Mouse (Mus musculus) hindlimb bud, embryonic 11.5 days (tissue): Measurements from ENCODE around the gene Kif2c.
A peak's percentile ranks its signal among the peaks of the same experiment; 100 is the strongest.

Source experiments
- DNase-seq: peaks from one replicate; pipeline ENCODE4 v3.0.0-alpha.2; 2012; ENCODE audit warnings: low read depth, low spot score; ENCODE audit errors: extremely low spot score

Kif2c gene

GRCm38 (mm10) chr4:117181863-117182758, at the start of gene Kif2c:
Gene Kif2c, minus strand, starts transcription at chr4:117182639.
- DNase-seq: peak; percentile 83

GRCm38 (mm10) chr4:117231208-117231607, 48.8 kb upstream of the Kif2c start:
- DNase-seq: no peak

GRCm38 (mm10) chr4:117230331-117230730, 47.9 kb upstream of the Kif2c start:
- no peak for DNase-seq

GRCm38 (mm10) chr4:117229590-117229989, 47.2 kb upstream of the Kif2c start:
- no peak for DNase-seq

- no peak for DNase-seq
These were observed 42.8 kb upstream of the Kif2c start for GRCm38 (mm10) chr4:117225250-117225649.

GRCm38 (mm10) chr4:117224122-117224521, 41.7 kb upstream of the Kif2c start:
- no peak for DNase-seq

GRCm38 (mm10) chr4:117223001-117223400, 40.6 kb upstream of the Kif2c start:
- DNase-seq: no peak

GRCm38 (mm10) chr4:117221836-117222235, 39.4 kb upstream of the Kif2c start:
- DNase-seq: no peak

- DNase-seq: no peak
These were observed 38.5 kb upstream of the Kif2c start for GRCm38 (mm10) chr4:117220741-117221515.

GRCm38 (mm10) chr4:117218517-117219219, 36.2 kb upstream of the Kif2c start:
- peak; percentile 46 for DNase-seq

- DNase-seq: no peak
These were observed 34.6 kb upstream of the Kif2c start for GRCm38 (mm10) chr4:117217029-117217428.

- DNase-seq: no peak
These were observed 31.8 kb upstream of the Kif2c start for GRCm38 (mm10) chr4:117214250-117214649.

- peak; percentile 96 for DNase-seq
These were observed 28.0 kb upstream of the Kif2c start for GRCm38 (mm10) chr4:117210147-117211074.

- DNase-seq: no peak
These were observed 27.2 kb upstream of the Kif2c start for GRCm38 (mm10) chr4:117209592-117209991.

- no peak for DNase-seq
These were observed 20.5 kb upstream of the Kif2c start for GRCm38 (mm10) chr4:117202992-117203354.

GRCm38 (mm10) chr4:117202046-117202991, 19.9 kb upstream of the Kif2c start:
- peak; percentile 96 for DNase-seq

GRCm38 (mm10) chr4:117191804-117192203, 9.4 kb upstream of the Kif2c start:
- no peak for DNase-seq

GRCm38 (mm10) chr4:117190660-117191059, 8.2 kb upstream of the Kif2c start:
- no peak for DNase-seq

- peak; percentile 94 for DNase-seq
These were observed 7.6 kb upstream of the Kif2c start for GRCm38 (mm10) chr4:117189856-117190543.
